Mouse (Mus musculus): Measurements from ENCODE around the gene Ost4.

DNA sequence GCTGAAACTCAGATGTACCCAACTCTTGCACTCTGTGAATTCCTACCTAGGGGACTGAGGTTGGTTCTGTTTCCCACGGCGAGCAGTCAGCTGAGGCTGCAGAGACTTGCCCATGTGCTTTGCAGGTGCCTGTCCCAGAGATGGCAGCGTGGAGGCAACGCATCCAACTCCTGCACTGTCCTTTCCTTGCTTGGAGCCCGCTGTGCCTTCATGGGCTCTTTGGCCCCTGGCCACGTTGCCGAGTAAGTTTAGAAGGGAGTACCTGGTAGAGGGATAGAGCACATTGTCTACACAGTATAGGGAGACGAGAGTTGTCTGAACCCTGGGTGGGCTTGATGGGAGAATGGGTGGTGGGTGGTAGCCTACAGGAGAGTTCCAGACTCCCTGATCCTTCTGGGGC is 17.0 kb upstream of the Ost4 start:
- TF ChIP-seq POLR2A (IDR thresholded peaks at IDR 0.05; ENCODE audit: low read depth, low read length) (no peak), CTCF (conservative IDR thresholded peaks at IDR 0.05; ENCODE audit: insufficient read depth, insufficient read length, low read depth, low read length) (no peak)
